Mouse (Mus musculus) spleen, adult 2 months (tissue): Measurements from ENCODE around the gene Foxo1.

Experiments
- CTCF ChIP-seq: fragments of 200-500 bp; IDR thresholded peaks from 2 replicates; pipeline ENCODE4 v1.5.1; 2011; ENCODE audit warnings: mild to moderate bottlenecking, inconsistent platforms; ENCODE audit not compliant: insufficient read depth, insufficient read length, insufficient replicate concordance; ENCODE audit errors: extremely low read depth
- POLR2A ChIP-seq: fragments of 200-500 bp; IDR thresholded peaks from 2 replicates; pipeline ENCODE4 v1.6.1; 2011; ENCODE audit warnings: low read depth, low read length, inconsistent platforms

DNA sequence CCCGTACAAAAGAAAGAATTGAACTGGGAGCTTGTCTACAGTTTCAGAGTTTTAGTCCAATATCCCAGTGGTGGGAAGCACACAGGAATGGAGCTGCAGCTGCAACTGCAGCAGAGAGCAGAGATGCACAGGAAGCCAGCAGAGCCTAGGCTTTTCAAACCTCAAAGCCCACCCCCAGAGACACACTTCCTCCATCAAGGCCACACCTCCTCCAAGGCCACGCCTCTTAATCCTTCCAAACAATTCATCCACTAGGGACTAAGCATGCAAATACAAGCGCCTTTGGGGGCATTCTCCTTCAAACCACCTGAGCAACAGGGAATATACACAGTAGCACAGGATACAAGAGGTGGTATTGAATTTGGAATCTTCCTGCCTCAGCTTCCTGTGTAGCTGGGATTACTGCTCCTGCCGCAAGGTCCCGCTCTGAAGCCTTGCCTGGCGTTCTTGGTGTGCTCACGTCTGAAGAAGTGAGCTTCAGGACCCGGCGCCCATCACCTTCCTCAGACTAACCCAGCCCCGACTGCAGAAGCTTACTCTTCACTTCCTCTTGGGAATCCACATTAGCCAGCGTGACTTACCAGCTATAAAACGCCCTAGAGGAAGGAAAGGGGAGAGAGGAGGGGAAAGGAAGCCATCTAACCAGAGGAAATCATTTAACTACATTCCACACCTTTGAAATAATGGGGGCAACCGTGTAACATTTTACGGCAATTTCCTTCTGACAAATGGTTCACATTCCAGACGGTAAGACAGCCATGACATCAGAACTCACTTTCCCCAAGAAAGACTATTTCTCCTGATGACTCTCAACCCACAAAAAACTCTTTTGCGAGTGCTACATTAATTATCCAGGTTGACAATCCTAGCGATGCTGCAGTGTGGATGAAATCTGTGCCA is 122.9 kb downstream of the Foxo1 start:
- TF ChIP-seq CTCF (no peak), POLR2A (no peak)
